Mouse (Mus musculus) kidney, adult 2 months (tissue): Measurements from ENCODE around the gene Ppfia4.

Experiments
- CTCF ChIP-seq: fragments of 200-500 bp; conservative IDR thresholded peaks from 2 replicates; pipeline ENCODE4 v1.5.1; 2011; ENCODE audit warnings: low read depth, mild to moderate bottlenecking, control low read depth, low read length, moderate library complexity, mixed read lengths; ENCODE audit not compliant: insufficient read depth, insufficient read length
- POLR2A ChIP-seq: fragments of 200-500 bp; IDR thresholded peaks from one replicate; pipeline ENCODE4 v1.6.1; 2011; ENCODE audit warnings: low read depth, low read length, control low read depth

DNA sequence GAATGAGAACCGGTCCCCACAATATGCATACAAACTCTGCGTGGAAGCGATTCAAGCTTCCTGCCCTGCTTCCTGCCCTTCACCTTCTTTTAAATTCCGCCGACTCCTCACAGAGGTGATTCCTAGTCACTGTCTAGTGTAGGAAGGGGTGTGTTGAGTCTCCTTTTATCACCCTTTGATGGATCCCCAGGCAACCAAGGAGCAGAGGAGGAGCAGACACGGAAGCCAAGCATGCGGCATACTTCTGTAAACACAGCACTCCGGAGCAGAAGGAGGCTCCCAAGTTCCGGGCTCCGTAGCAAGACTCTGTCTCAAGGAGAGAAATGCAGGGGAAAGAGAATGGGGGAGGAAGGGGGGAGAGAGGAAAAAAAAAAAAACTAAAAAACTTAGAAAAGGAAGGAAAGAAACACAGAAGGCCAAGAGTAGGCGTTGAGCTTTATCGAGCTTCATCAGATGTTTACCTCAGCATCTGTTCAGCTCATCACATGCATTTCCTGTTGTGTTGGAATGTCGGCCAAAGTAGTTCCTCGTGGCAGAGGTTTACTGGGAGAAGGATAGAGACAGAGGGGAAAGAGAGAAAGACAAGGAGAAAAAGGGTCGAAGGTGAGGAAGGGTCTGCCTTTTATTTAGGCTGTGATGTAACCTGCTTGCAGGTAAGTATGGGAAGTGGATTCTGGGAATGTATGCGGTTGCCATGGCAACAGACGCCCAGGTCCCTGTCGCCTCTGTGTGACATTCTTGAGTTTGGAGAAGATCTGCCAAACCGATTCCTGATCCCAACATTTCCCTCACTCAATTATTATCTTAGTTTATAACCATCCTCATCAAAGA is 49.3 kb upstream of the Ppfia4 start:
- TF ChIP-seq POLR2A (no peak), CTCF (no peak)
